Mouse (Mus musculus) adrenal gland (tissue): Measurements from ENCODE around the gene Cacna1i.

Experiments
- intact Hi-C: fragments of 180-260 bp; cut with DNase I; formaldehyde crosslinking; loops from one replicate; pipeline ENCODE4 v1.15.1; 2025

Gene Cacna1i

GRCm38 (mm10) chr15:80327743-80328540 is 40.9 kb downstream of the Cacna1i start:
- intact Hi-C loops = no loop called here

GRCm38 (mm10) chr15:80330276-80330675 is 43.2 kb downstream of the Cacna1i start:
- intact Hi-C loops = no loop called here

GRCm38 (mm10) chr15:80334766-80335165 is 47.7 kb downstream of the Cacna1i start:
- intact Hi-C loops = no loop called here

GRCm38 (mm10) chr15:80335196-80335595 is 48.2 kb downstream of the Cacna1i start:
- intact Hi-C loops = no loop called here

GRCm38 (mm10) chr15:80340348-80340747 is 53.3 kb downstream of the Cacna1i start:
- intact Hi-C loops = loop anchor here (5.0 kb wide), 1 partner anchor 352 kb away; no protein-coding TSS in a partner anchor

GRCm38 (mm10) chr15:80342394-80342793 is 55.4 kb downstream of the Cacna1i start:
- intact Hi-C loops = loop anchor here (5.0 kb wide), 1 partner anchor 350 kb away; no protein-coding TSS in a partner anchor

GRCm38 (mm10) chr15:80343031-80343430 is 56.0 kb downstream of the Cacna1i start:
- intact Hi-C loops = loop anchor here (5.0 kb wide), 1 partner anchor 349 kb away; no protein-coding TSS in a partner anchor

- intact Hi-C loops = loop anchor here (5.0 kb wide), 1 partner anchor 349 kb away; no protein-coding TSS in a partner anchor
Observed at GRCm38 (mm10) chr15:80343731-80344130, 56.7 kb downstream of the Cacna1i start.

- intact Hi-C loops = no loop called here
Observed at GRCm38 (mm10) chr15:80346510-80346909, 59.5 kb downstream of the Cacna1i start.

GRCm38 (mm10) chr15:80350431-80350830 is 63.4 kb downstream of the Cacna1i start:
- intact Hi-C loops = no loop called here

GRCm38 (mm10) chr15:80358798-80359197 is 71.8 kb downstream of the Cacna1i start:
- intact Hi-C loops = no loop called here

GRCm38 (mm10) chr15:80361780-80362508 is 74.9 kb downstream of the Cacna1i start:
- intact Hi-C loops = no loop called here

GRCm38 (mm10) chr15:80362509-80363172 is 75.6 kb downstream of the Cacna1i start:
- intact Hi-C loops = no loop called here

- intact Hi-C loops = no loop called here
Observed at GRCm38 (mm10) chr15:80363821-80364715, 77.0 kb downstream of the Cacna1i start.

- intact Hi-C loops = no loop called here
Observed at GRCm38 (mm10) chr15:80366899-80367298, 79.9 kb downstream of the Cacna1i start.

GRCm38 (mm10) chr15:80373219-80373964 is 86.4 kb downstream of the Cacna1i start:
- intact Hi-C loops = no loop called here

GRCm38 (mm10) chr15:80374854-80375253 is 87.8 kb downstream of the Cacna1i start:
- intact Hi-C loops = no loop called here

- intact Hi-C loops = no loop called here
Observed at GRCm38 (mm10) chr15:80387185-80387584, 100.1 kb downstream of the Cacna1i start.

GRCm38 (mm10) chr15:80391791-80392190 is 104.8 kb downstream of the Cacna1i start:
- intact Hi-C loops = no loop called here

GRCm38 (mm10) chr15:80395035-80395434 is 108.0 kb downstream of the Cacna1i start:
- intact Hi-C loops = no loop called here
